Mouse (Mus musculus) cerebellum, adult 2 months (tissue): Measurements from ENCODE around the gene Nmb.
A peak's percentile ranks its signal among the peaks of the same experiment; 100 is the strongest.

Experiments used
- CTCF ChIP-seq: fragments of 200-500 bp; IDR thresholded peaks from 2 replicates; pipeline ENCODE4 v1.5.1; 2011; ENCODE audit warnings: low read depth, mild to moderate bottlenecking, control low read depth, low read length, moderate library complexity, borderline replicate concordance; ENCODE audit not compliant: insufficient read depth
- POLR2A ChIP-seq: fragments of 200-500 bp; IDR thresholded peaks from 2 replicates; pipeline ENCODE4 v1.6.1; 2011; ENCODE audit warnings: low read length, control low read depth, borderline replicate concordance; ENCODE audit not compliant: insufficient read depth

GRCm38 (mm10) chr7:80894196-80894595, 10.7 kb downstream of the Nmb start:
- TF ChIP-seq POLR2A (peak; percentile 3; the same call in 1 of the 2 replicates), CTCF (no peak)
